Mouse (Mus musculus): ENCODE measurements around the gene Tdgf1.

The Tdgf1 gene

GRCm38 (mm10) chr9:110945926-110946325, at the start of gene Tdgf1:
TSS of gene Tdgf1 (minus strand) at chr9:110946158.
- DNase-seq (ENCODE audit: low read depth, low spot score), result no peak

GRCm38 (mm10) chr9:110994716-110995172, 48.8 kb upstream of the Tdgf1 start:
- DNase-seq (ENCODE audit: low read depth, low spot score), result peak; percentile 66

- DNase-seq (ENCODE audit: low read depth, low spot score), result no peak
Measured at GRCm38 (mm10) chr9:110993281-110993709, 47.3 kb upstream of the Tdgf1 start.

GRCm38 (mm10) chr9:110990204-110990603, 44.2 kb upstream of the Tdgf1 start, which contains the start of gene Rtp3:
TSS of gene Rtp3 (minus strand) at chr9:110990583.
- DNase-seq (ENCODE audit: low read depth, low spot score), result no peak

GRCm38 (mm10) chr9:110989543-110989942, 43.6 kb upstream of the Tdgf1 start:
- no peak for DNase-seq (ENCODE audit: low read depth, low spot score)

GRCm38 (mm10) chr9:110989141-110989540, 43.2 kb upstream of the Tdgf1 start:
- DNase-seq (ENCODE audit: low read depth, low spot score), result no peak

- DNase-seq (ENCODE audit: low read depth, low spot score), result no peak
Measured at GRCm38 (mm10) chr9:110988078-110988477, 42.1 kb upstream of the Tdgf1 start.

GRCm38 (mm10) chr9:110987331-110987730, 41.4 kb upstream of the Tdgf1 start:
- DNase-seq (ENCODE audit: low read depth, low spot score), result no peak

GRCm38 (mm10) chr9:110985951-110986350, 40.0 kb upstream of the Tdgf1 start:
- DNase-seq (ENCODE audit: low read depth, low spot score), result no peak

GRCm38 (mm10) chr9:110985541-110985940, 39.6 kb upstream of the Tdgf1 start:
- DNase-seq (ENCODE audit: low read depth, low spot score), result no peak

GRCm38 (mm10) chr9:110984096-110984495, 38.1 kb upstream of the Tdgf1 start:
- no peak for DNase-seq (ENCODE audit: low read depth, low spot score)

- DNase-seq (ENCODE audit: low read depth, low spot score), result no peak
Measured at GRCm38 (mm10) chr9:110982351-110982750, 36.4 kb upstream of the Tdgf1 start.

GRCm38 (mm10) chr9:110979411-110979810, 33.5 kb upstream of the Tdgf1 start:
- no peak for DNase-seq (ENCODE audit: low read depth, low spot score)

- no peak for DNase-seq (ENCODE audit: low read depth, low spot score)
Measured at GRCm38 (mm10) chr9:110965910-110966231, 19.9 kb upstream of the Tdgf1 start.

- DNase-seq (ENCODE audit: low read depth, low spot score), result no peak
Measured at GRCm38 (mm10) chr9:110965062-110965909, 19.3 kb upstream of the Tdgf1 start.

GRCm38 (mm10) chr9:110963566-110964115, 17.7 kb upstream of the Tdgf1 start:
- no peak for DNase-seq (ENCODE audit: low read depth, low spot score)

GRCm38 (mm10) chr9:110961386-110961785, 15.4 kb upstream of the Tdgf1 start:
- DNase-seq (ENCODE audit: low read depth, low spot score), result no peak

- no peak for DNase-seq (ENCODE audit: low read depth, low spot score)
Measured at GRCm38 (mm10) chr9:110960230-110961149, 14.5 kb upstream of the Tdgf1 start.

- DNase-seq (ENCODE audit: low read depth, low spot score), result no peak
Measured at GRCm38 (mm10) chr9:110959669-110960068, 13.7 kb upstream of the Tdgf1 start.

- DNase-seq (ENCODE audit: low read depth, low spot score), result no peak
Measured at GRCm38 (mm10) chr9:110955962-110956361, 10.0 kb upstream of the Tdgf1 start.

- DNase-seq (ENCODE audit: low read depth, low spot score), result no peak
Measured at GRCm38 (mm10) chr9:110954681-110955445, 8.9 kb upstream of the Tdgf1 start.
